Mouse (Mus musculus): ENCODE results near the gene Crtc1. TPM values are rescaled to one million over a fixed set of nuclear protein-coding genes. Genes with fewer than 3 reads are reported as not detected.

The Crtc1 gene
- total RNA-seq (2023): 1 to 10 TPM; 4.6 to 6.1 TPM

DNA sequence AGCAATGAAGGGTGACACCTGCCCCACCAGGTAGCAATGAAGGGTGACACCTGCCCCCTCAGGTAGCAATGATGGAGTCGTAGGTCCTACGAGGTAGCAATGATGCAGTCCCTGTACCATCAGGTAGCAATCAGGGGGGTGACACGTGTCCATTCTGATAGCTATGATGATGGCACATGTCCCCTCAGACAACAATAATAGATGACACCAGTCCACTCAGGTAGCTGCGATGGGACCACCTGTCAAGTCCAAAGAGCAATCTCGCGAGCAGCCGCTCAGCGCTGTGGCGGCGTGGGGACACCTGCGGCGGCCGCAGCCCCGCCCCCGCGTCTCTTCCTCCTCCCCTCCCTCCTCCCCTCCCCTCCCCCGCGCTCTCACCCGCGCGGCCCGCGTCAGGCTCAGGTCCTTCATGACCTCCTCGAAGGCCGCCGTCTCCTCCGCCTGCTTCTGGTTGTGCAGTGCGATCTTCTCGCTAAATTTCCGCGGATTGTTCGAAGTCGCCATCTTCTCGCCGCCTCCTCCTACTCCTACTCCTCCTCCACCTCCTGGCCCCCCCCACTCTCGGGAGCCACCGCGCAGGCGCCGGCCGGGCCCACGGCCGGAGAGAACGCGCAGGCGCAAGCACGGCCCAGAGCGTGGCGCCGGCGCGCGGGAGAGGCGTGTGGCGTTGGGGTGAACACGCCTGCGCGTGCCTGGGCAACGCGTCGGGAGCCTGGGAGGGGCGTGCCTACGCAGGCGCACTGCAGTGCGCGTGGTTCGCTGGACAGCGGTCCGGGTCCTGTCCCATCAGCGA, at the start of gene Crtc1:
Crtc1 (minus strand) TSS at position 525 of the 793 bp plus-strand sequence.

DNA sequence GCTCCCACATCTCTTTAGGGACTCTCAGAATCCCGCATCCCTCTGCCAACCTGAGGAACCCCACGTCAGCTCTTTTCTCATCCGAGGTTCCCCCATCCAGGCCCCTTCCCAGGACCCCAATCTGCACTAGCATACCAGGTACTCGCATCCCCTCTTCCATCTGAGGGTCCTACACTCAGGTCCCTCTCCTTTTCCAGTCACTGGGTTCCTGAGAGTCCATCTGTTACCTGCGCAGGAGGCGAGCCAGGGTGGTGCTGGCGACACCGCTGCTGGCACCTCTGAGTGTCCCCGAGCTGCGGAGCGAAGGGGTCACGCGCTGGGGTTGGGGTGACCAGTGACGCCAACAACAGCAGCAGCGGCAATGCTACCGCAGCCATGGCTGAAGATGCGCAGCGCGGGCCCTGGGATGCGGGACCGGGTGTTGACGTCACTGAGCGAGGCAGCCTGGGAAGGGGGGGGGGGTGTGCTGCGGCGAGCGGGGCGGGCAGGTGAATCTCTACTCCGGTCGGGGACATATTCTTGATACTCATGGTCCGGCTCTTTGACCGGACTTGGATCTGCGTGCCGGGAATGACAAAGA, 47.7 kb upstream of the Crtc1 start, which contains the start of gene Tmem59l:
Tmem59l (minus strand) TSS at position 418 of the 580 bp plus-strand sequence.

DNA sequence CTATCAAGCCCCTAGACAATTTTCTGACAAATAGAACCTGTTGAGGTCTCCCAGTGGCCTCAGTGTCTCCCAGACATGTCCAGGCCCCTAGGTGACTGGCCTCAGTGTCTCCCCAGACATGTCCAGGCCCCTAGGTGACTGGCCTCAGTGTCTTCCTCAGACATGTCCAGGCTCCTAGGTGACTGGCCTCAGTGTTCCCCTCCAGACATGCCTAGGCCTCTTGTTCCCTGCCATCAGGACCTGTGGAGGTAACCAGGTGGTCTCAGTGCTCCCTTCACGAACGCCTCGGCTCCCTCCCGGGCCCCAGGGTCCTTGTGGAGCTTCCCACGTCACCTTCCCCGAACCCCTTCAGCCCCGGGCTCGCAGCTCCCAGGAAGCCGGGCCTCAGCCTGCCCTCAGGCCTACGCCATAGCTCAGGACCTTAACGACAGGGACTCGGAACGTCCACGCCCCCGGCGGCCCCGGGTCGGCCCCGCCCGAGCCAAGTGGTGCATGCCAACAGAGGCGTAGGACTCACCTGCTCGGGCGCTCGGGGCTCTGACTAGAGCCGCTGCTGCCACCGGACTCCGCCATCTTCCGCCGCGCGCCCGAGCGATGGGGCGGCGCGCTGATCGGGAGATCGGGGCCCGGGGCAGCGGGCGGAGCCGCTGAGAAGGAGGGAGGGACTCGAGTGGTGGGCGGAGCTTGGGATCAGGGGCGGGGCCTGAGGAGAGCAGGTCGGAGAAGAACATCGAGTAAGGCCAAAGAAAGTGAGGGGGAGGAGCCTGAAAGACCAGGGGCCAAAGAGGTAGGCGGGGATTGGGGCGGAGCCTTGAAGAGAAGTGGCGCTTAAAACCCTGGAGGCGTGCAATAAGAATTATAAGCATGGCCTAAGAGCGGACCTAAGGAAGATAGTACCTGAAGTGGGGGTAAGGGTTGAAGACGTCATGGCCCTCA, 37.2 kb upstream of the Crtc1 start, which contains the start of gene Klhl26:
Klhl26 (minus strand) TSS at position 636 of the 936 bp plus-strand sequence.

DNA sequence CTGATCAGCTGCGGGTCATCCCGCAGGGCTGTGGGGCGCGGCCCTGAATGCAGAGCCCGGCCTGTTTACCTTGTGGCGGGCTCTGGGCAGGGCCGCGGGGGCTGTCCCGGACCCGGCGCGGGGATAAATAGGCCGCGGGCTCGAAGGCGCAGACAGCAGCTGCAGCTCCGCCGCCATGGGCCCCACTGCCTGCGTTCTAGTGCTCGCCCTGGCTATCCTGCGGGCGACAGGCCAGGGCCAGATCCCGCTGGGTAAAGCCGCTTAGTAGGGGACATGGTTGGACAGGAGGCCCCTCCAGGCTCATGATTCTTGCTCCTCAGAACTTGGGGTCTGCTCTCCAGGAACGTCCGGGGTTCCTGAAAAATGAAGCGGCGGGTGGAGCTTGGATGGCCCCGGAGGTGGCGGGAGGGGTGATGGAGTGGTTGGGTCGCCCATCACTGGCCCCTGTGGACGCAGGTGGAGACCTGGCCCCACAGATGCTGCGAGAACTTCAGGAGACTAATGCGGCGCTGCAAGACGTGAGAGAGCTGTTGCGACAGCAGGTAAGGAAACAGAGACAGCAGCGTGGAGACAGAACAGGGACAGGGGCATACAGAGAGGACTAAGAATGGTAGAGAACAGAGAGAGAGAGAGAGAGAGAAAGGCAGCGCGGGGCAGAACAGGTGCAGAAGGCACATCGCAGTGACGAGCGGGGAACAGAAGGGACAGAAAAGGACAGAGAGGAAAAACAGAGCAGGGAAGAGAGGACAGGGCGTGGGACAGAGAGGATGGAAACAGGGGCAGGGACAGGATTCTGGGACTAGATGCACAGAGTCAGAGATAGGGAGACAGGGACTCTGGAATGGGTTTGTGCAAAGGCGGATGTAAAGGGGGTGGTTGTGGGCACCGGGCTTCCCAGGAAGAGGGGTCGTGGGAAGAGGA, 65.7 kb downstream of the Crtc1 start, which contains the start of gene Comp:
Comp (plus strand) TSS at position 162 of the 921 bp plus-strand sequence.

DNA sequence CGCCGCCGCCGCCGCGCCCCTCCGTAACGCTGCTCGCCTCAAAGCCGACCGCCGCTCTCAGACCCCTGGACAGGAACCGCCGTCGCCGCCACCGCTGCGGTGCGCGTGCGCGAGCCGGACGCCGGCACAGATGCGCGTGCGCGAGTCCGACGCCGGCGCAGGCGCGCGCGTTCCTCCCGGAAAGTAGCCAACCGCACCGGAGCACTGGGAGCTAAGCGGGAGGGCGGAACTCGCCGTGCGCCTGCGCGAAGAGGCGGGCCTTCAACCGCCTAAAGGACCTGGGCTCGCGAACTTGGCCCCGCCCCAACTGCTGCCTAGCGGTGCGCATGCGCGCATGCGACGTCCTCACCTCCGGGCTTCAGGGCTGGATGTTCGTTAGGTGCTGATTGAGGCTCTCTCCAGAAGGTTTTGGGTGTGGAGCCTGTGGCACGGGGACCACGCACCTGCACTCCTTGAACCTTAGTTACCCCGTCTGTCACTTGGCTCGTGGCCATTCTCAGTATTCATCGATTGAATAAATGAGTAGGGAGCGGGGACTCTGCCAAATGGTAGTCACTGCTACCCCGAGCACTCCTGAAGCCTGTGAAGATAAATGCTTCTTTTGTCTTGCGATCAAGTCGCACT, 86.1 kb downstream of the Crtc1 start, which contains the start of gene Upf1:
Upf1 (minus strand) TSS at position 85 of the 624 bp plus-strand sequence.

Other genes with a start within 250 kb of the Crtc1 start
- gene Slc25a42, start 227.3 kb downstream of the Crtc1 start, total RNA-seq (2023): 1 to 10 TPM; 1.9 to 2.6 TPM
- gene Sugp2, start 205.4 kb downstream of the Crtc1 start, total RNA-seq (2023): 10 to 100 TPM; 27.7 to 31.9 TPM
- gene Armc6, start 205.1 kb downstream of the Crtc1 start, total RNA-seq (2023): 1 to 10 TPM; 4.2 to 5.7 TPM
- gene Homer3, start 156.8 kb downstream of the Crtc1 start, total RNA-seq (2023): 1 to 10 TPM; 8.3 to 9.6 TPM
- gene Ddx49, start 137.1 kb downstream of the Crtc1 start, total RNA-seq (2023): 10 to 100 TPM; 32.1 to 32.3 TPM
- 100 to 1,000 TPM; 104 to 110 TPM for gene Cope, start 137.1 kb downstream of the Crtc1 start, total RNA-seq (2023)
- gene Cers1, start 123.8 kb downstream of the Crtc1 start, total RNA-seq (2023): not detected
- not detected for gene Gdf1, start 109.8 kb downstream of the Crtc1 start, total RNA-seq (2023)
- 10 to 100 TPM; 49.1 to 49.4 TPM for gene Upf1, start 86.3 kb downstream of the Crtc1 start, total RNA-seq (2023)
- gene Comp, start 66.0 kb downstream of the Crtc1 start, total RNA-seq (2023): under 1 TPM; 0.24 to 0.78 TPM
- gene Klhl26, start 37.4 kb upstream of the Crtc1 start, total RNA-seq (2023): 1 to 10 TPM; 2.8 to 3.1 TPM
- not detected for gene Tmem59l, start 47.8 kb upstream of the Crtc1 start, total RNA-seq (2023)
- gene Crlf1, start 53.6 kb upstream of the Crtc1 start, total RNA-seq (2023): not detected
- gene Rex1bd, start 67.2 kb upstream of the Crtc1 start, total RNA-seq (2023): 10 to 100 TPM; 34.2 to 41.7 TPM
- gene Uba52, start 71.2 kb upstream of the Crtc1 start, total RNA-seq (2023): 1,000 to 10,000 TPM; 1,079 to 1,154 TPM
- gene Fkbp8, start 88.1 kb upstream of the Crtc1 start, total RNA-seq (2023): 100 to 1,000 TPM; 180 to 195 TPM
- 10 to 100 TPM; 35.5 to 41.3 TPM for gene Kxd1, start 88.4 kb upstream of the Crtc1 start, total RNA-seq (2023)
- 10 to 100 TPM; 45.8 to 47.5 TPM for gene Ell, start 99.9 kb upstream of the Crtc1 start, total RNA-seq (2023)
- 10 to 100 TPM; 36.3 to 37.9 TPM for gene Isyna1, start 154.8 kb upstream of the Crtc1 start, total RNA-seq (2023)
- gene Ssbp4, start 169.3 kb upstream of the Crtc1 start, total RNA-seq (2023): 10 to 100 TPM; 56.0 to 61.5 TPM
- 10 to 100 TPM; 80.6 to 91.2 TPM for gene Lrrc25, start 176.6 kb upstream of the Crtc1 start, total RNA-seq (2023)
- under 1 TPM; 0.46 to 0.67 TPM for gene Gdf15, start 192.9 kb upstream of the Crtc1 start, total RNA-seq (2023)
- 1 to 10 TPM; 2.9 to 3.7 TPM for gene Pgpep1, start 220.8 kb upstream of the Crtc1 start, total RNA-seq (2023)
- gene Lsm4, start 233.7 kb upstream of the Crtc1 start, total RNA-seq (2023): 10 to 100 TPM; 45.3 to 47.9 TPM